Mouse (Mus musculus): ENCODE measurements around the gene Cts3.
"Not testable (repeated sequence)": the region's sequence is repeated elsewhere in the genome, so short reads cannot be mapped to it uniquely, and the experiment has no call there.

DNA sequence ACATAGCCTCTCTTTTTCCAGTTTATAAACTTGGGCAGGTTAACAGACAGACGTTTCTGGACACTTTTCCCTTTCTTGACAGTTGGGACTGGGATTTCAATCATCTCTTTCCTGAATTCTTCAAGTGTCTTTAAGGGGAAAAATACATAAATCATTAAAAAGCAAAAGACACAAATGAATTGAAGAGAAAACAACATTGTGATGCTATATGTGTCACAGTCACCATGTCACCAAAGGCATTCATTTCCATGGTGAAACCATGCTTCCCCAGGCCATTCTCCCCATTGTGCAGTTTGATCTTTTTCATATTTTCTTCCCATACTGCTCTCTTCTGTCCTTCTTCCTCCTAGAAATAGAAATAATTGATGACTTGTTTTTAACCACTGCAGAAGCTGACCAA, 1.9 kb downstream of the Cts3 start, which contains the start of gene Gm49352:
- not testable (repeated sequence) for TF ChIP-seq CTCF (IDR thresholded peaks at IDR 0.05); EP300 (IDR thresholded peaks at IDR 0.05; ENCODE audit: insufficient read depth, low read depth, low read length); POLR2A (IDR thresholded peaks at IDR 0.05; ENCODE audit: insufficient read depth, low read depth, low read length)
